Mouse (Mus musculus) subcutaneous adipose tissue, adult 2 months (tissue): ENCODE measurements around the gene Igfbp6. TPM values are rescaled to one million over a fixed set of nuclear protein-coding genes. Genes with fewer than 3 reads are reported as not detected.

Experiments
- polyA plus RNA-seq: library from polyadenylated mRNA; depleted of rRNA; stranded (reverse); fragments of >200 nt; gene quantifications from 2 replicates; pipeline ENCODE4 v1.2.3, GENCODE M21; 2012; ENCODE audit warnings: low replicate concordance; rRNA removed

Gene Igfbp6
- 189 and 436 TPM in 2 replicates for polyA plus RNA-seq

GRCm38 (mm10) chr15:102144274-102144711 lies at the start of gene Igfbp6:
Igfbp6 (plus strand) TSS chr15:102144362.

GRCm38 (mm10) chr15:102100161-102100981 lies 43.8 kb upstream of the Igfbp6 start, which contains the start of gene Tns2:
Tns2 (plus strand) TSS chr15:102100413.

GRCm38 (mm10) chr15:102136129-102136758 lies 7.9 kb upstream of the Igfbp6 start, which contains the start of gene Spryd3:
Spryd3 (minus strand) TSS chr15:102136234.

GRCm38 (mm10) chr15:102150301-102151135 lies 6.4 kb downstream of the Igfbp6 start, which contains the start of gene Soat2:
Soat2 (plus strand) TSS chr15:102150526.

Other genes with a start within 250 kb of the Igfbp6 start
- 0.07 and 0.53 TPM in 2 replicates for gene Krt4, start 219.6 kb upstream of the Igfbp6 start, polyA plus RNA-seq
- 2.7 and 9.0 TPM in 2 replicates for gene Krt79, start 204.0 kb upstream of the Igfbp6 start, polyA plus RNA-seq
- 0.06 TPM in 2 replicates for gene Krt78, start 190.1 kb upstream of the Igfbp6 start, polyA plus RNA-seq
- 2.4 and 188 TPM in 2 replicates for gene Krt8, start 139.9 kb upstream of the Igfbp6 start, polyA plus RNA-seq
- gene Krt18, start 116.2 kb upstream of the Igfbp6 start, polyA plus RNA-seq = 1.2 and 88.2 TPM in 2 replicates
- 50.5 and 145 TPM in 2 replicates for gene Eif4b, start 70.6 kb upstream of the Igfbp6 start, polyA plus RNA-seq
- 150 and 234 TPM in 2 replicates for gene Tns2, start 43.9 kb upstream of the Igfbp6 start, polyA plus RNA-seq
- gene Spryd3, start 8.1 kb upstream of the Igfbp6 start, polyA plus RNA-seq = 33.0 and 40.9 TPM in 2 replicates
- 0.47 and 1.2 TPM in 2 replicates for gene Soat2, start 6.2 kb downstream of the Igfbp6 start, polyA plus RNA-seq
- gene Zfp740, start 58.9 kb downstream of the Igfbp6 start, polyA plus RNA-seq = 29.3 and 49.5 TPM in 2 replicates
- gene Csad, start 60.4 kb downstream of the Igfbp6 start, polyA plus RNA-seq = 247 and 354 TPM in 2 replicates
- gene Itgb7, start 87.6 kb downstream of the Igfbp6 start, polyA plus RNA-seq = 6.4 and 14.8 TPM in 2 replicates
- 51.9 and 67.6 TPM in 2 replicates for gene Rarg, start 113.2 kb downstream of the Igfbp6 start, polyA plus RNA-seq
- 0.11 and 0.48 TPM in 2 replicates for gene Gm9918, start 126.2 kb downstream of the Igfbp6 start, polyA plus RNA-seq
- gene Mfsd5, start 135.1 kb downstream of the Igfbp6 start, polyA plus RNA-seq = 111 and 118 TPM in 2 replicates
- gene Espl1, start 151.9 kb downstream of the Igfbp6 start, polyA plus RNA-seq = 2.7 and 6.0 TPM in 2 replicates
- gene Pfdn5, start 181.8 kb downstream of the Igfbp6 start, polyA plus RNA-seq = 128 and 134 TPM in 2 replicates
- gene Myg1, start 187.3 kb downstream of the Igfbp6 start, polyA plus RNA-seq = 44.8 and 74.2 TPM in 2 replicates
- gene Aaas, start 206.4 kb downstream of the Igfbp6 start, polyA plus RNA-seq = 28.0 and 43.4 TPM in 2 replicates
- gene Sp7, start 222.8 kb downstream of the Igfbp6 start, polyA plus RNA-seq = 0.33 and 0.69 TPM in 2 replicates